Mouse (Mus musculus): ENCODE results near the gene Zfand2a. TPM values are rescaled to one million over a fixed set of nuclear protein-coding genes. Genes with fewer than 3 reads are reported as not detected.

Gene Zfand2a
- total RNA-seq, 2 experiments from 2014 or later = 20.6 to 21.5 TPM

DNA sequence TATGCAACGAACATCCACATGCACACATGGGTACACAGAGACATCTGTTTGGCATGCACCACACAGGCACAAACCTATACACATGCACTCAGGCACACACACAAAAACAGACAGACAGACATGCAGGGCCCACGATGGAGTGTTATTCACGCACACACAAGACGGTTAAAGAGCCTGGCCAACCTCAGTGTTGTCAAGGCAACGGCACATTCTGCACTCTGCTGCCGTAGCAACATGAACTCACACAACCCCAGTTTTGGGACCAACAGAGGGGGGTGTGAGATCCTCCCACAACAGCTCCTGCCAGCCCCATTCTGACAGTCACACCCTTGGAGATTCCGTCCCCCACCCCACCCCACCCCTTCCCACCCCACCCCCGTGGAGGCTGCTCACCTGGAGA lies 49.4 kb downstream of the Zfand2a start:
- no peak for DNase-seq
- intact Hi-C loops (cut with DNase I) = no loop called here

GRCm38 (mm10) chr5:139433842-139434568 lies 50.3 kb downstream of the Zfand2a start:
- no peak for DNase-seq
- intact Hi-C loops (cut with DNase I) = no loop called here

DNA sequence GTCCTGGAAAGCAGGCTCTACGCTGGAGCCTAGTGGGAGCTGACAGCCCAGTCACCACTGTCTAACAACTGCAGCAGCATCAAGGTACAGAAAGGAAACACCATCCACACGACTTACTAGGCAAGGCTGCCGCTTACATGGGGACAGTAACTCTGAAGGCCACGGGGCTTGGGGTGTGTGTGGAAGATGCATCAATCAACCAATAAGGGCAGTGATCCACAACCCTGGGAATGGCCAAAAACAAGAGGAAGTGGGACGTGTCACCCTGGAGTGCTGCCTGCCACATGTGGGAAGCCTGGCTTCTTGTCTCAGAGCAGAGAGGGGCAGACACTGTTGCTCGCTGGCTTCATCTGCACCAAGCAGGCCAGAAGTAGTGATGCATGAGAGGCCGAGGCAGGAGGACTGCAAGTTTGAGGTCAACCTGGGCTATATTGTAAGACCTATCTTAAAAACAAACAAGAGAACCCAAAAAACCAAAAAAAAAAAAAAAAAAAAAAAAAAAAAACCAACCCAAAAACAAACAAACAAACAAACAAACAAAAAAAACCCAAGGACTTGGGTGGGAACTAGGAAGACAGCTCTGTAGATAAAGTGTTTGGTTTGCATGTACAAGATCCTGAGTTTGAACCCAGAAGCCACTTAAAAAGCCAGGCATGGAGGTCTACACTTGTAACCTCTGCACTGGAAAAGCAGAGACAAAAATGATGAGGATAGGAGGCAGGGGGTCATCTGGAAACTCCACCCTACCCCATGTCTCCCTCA lies 51.4 kb downstream of the Zfand2a start:
- intact Hi-C loops (cut with DNase I) = no loop called here
- no peak for DNase-seq

DNA sequence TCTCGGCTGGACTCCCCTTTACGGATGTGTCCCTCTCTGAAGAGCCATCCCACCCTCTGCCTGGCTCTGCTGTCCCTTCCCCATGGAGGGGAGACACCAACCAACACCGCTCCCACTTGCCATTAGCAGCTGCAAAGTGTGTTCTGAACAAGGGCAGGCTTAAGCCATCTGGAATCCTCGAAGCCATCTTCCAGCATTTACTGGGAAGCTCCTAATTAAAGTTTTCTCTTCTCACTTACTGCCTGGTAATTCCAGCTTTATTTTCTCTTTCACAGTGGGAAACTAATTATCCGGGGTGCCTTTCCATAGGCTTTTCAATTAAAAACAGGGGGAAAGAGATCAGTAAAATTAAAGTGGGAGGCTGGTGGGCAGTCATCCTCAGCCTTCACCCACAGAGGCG lies 52.0 kb downstream of the Zfand2a start:
- intact Hi-C loops (cut with DNase I) = no loop called here
- DNase-seq = no peak

- intact Hi-C loops (cut with DNase I) = no loop called here
- DNase-seq = no peak
Observed at GRCm38 (mm10) chr5:139429818-139430341, 54.5 kb downstream of the Zfand2a start.

DNA sequence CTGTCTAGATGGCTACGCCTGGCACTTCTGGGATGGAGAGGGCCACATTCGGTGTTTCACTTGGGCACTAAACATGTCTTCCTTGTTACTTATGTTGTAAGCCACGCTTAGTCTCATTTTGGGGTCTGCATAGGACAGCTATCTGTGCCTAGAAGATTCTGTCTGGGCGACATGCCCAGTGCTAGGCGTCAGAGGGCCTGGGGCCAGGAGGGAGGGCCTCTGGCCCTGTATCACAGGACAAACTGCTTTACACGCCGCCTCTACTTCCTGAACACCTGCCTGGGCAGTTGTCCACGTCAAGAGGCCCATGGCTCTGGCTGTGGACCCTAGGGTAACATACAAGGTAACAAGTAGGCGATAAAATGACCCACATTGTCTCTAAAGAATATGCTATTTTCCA lies 56.4 kb downstream of the Zfand2a start:
- intact Hi-C loops (cut with DNase I) = no loop called here
- DNase-seq = peak; percentile 59 to 77

GRCm38 (mm10) chr5:139427001-139427400 lies 57.3 kb downstream of the Zfand2a start:
- DNase-seq = no peak
- intact Hi-C loops (cut with DNase I) = no loop called here

GRCm38 (mm10) chr5:139425198-139425597 lies 59.2 kb downstream of the Zfand2a start:
- intact Hi-C loops (cut with DNase I) = no loop called here
- DNase-seq = no peak

- intact Hi-C loops (cut with DNase I) = no loop called here
- DNase-seq = peak; percentile 64 to 70
Observed at GRCm38 (mm10) chr5:139423026-139423865, 61.1 kb downstream of the Zfand2a start, which contains the start of gene Gper1. TSS of gene Gper1 (plus strand) at chr5:139423151.

Other genes with a start within 250 kb of the Zfand2a start
- 10 to 100 TPM; 57.6 to 59.4 TPM for gene Get4, start 232.2 kb downstream of the Zfand2a start, total RNA-seq (2021)
- 1 to 10 TPM; 1.6 to 1.8 TPM for gene Adap1, start 158.9 kb downstream of the Zfand2a start, total RNA-seq (2021)
- gene Cox19, start 133.1 kb downstream of the Zfand2a start, total RNA-seq (2021) = 10 to 100 TPM; 88.8 to 96.4 TPM
- gene Cyp2w1, start 131.9 kb downstream of the Zfand2a start, total RNA-seq (2021) = not detected
- 10 to 100 TPM; 33.7 to 37.2 TPM for gene Gpr146, start 106.9 kb downstream of the Zfand2a start, total RNA-seq (2021)
- gene C130050O18Rik, start 79.3 kb downstream of the Zfand2a start, total RNA-seq (2021) = under 1 TPM; 0.74 to 0.93 TPM
- gene Gper1, start 61.4 kb downstream of the Zfand2a start, total RNA-seq (2021) = 1 to 10 TPM; 2.5 to 2.6 TPM
- gene 3110082I17Rik, start 24.0 kb downstream of the Zfand2a start, total RNA-seq (2021) = 1 to 10 TPM; 9.9 to 10.0 TPM
- not detected for gene Uncx, start 58.9 kb upstream of the Zfand2a start, total RNA-seq (2021)

Measured in heart, postnatal 10 days (tissue).